Mouse (Mus musculus) kidney, postnatal 36 days (tissue): Measurements from ENCODE around the gene Pfkp.
A peak's percentile ranks its signal among the peaks of the same experiment; 100 is the strongest.

ENCODE experiments used
- DNase-seq, 2 experiments: peaks; one replicate each; pipeline ENCODE4 v3.0.0; 2021 to 2022; ENCODE audit warnings: mixed read lengths in 2 of 2

Pfkp gene

GRCm38 (mm10) chr13:6648669-6649233 lies at the start of gene Pfkp:
Gene Pfkp, minus strand, starts transcription at chr13:6648777.
- peak; percentile 88 to 95 for DNase-seq

- no peak for DNase-seq
These were observed 42.0 kb upstream of the Pfkp start for GRCm38 (mm10) chr13:6690607-6691006.

GRCm38 (mm10) chr13:6689962-6690361 lies 41.4 kb upstream of the Pfkp start:
- DNase-seq = peak; percentile 49 to 86

GRCm38 (mm10) chr13:6688790-6689433 lies 40.3 kb upstream of the Pfkp start:
- peak; percentile 40 to 65 for DNase-seq

- no peak for DNase-seq
These were observed 18.3 kb upstream of the Pfkp start for GRCm38 (mm10) chr13:6666887-6667286.

GRCm38 (mm10) chr13:6665506-6665905 lies 16.9 kb upstream of the Pfkp start:
- DNase-seq = no peak

GRCm38 (mm10) chr13:6664216-6664615 lies 15.6 kb upstream of the Pfkp start:
- no peak for DNase-seq

- no peak for DNase-seq
These were observed 10.7 kb upstream of the Pfkp start for GRCm38 (mm10) chr13:6659314-6659713.

- DNase-seq = no peak
These were observed 8.7 kb upstream of the Pfkp start for GRCm38 (mm10) chr13:6657300-6657699.

GRCm38 (mm10) chr13:6649542-6649941 lies 965 bp upstream of the Pfkp start:
- no peak for DNase-seq

- DNase-seq = no peak
These were observed 447 bp downstream of the Pfkp start for GRCm38 (mm10) chr13:6647992-6648668.

GRCm38 (mm10) chr13:6647067-6647991 lies 1.2 kb downstream of the Pfkp start:
- peak; percentile 59 to 78 for DNase-seq

- DNase-seq = no peak
These were observed 1.9 kb downstream of the Pfkp start for GRCm38 (mm10) chr13:6646674-6647066.

- no peak for DNase-seq
These were observed 2.3 kb downstream of the Pfkp start for GRCm38 (mm10) chr13:6646266-6646665.

GRCm38 (mm10) chr13:6643968-6644367 lies 4.6 kb downstream of the Pfkp start:
- DNase-seq = no peak

- DNase-seq = no peak
These were observed 5.6 kb downstream of the Pfkp start for GRCm38 (mm10) chr13:6643026-6643425.

- peak; percentile 48 to 70 for DNase-seq
These were observed 6.1 kb downstream of the Pfkp start for GRCm38 (mm10) chr13:6642453-6642852.

- DNase-seq = no peak
These were observed 7.1 kb downstream of the Pfkp start for GRCm38 (mm10) chr13:6641497-6641896.

- DNase-seq = peak in 1 of 2 experiments; percentile 44
These were observed 9.0 kb downstream of the Pfkp start for GRCm38 (mm10) chr13:6639507-6640030.

GRCm38 (mm10) chr13:6638976-6639375 lies 9.6 kb downstream of the Pfkp start:
- DNase-seq = no peak

GRCm38 (mm10) chr13:6638425-6638824 lies 10.2 kb downstream of the Pfkp start:
- no peak for DNase-seq

- no peak for DNase-seq
These were observed 10.9 kb downstream of the Pfkp start for GRCm38 (mm10) chr13:6637534-6638124.
